Mouse (Mus musculus) left cerebral cortex, postnatal 4 days (tissue): ENCODE data around the gene Kctd2. TPM values are rescaled to one million over a fixed set of nuclear protein-coding genes. Genes with fewer than 3 reads are reported as not detected.
"Not testable (repeated sequence)": the region's sequence is repeated elsewhere in the genome, so short reads cannot be mapped to it uniquely, and the experiment has no call there.

Source experiments
- DNase-seq: peaks from one replicate; pipeline ENCODE4 v3.0.0-alpha.2; 2022
- intact Hi-C: fragments of 180-260 bp; cut with DNase I; formaldehyde crosslinking; loops from one replicate; pipeline ENCODE4 v1.15.1; 2025
- total RNA-seq, 2 experiments: library from RNA; stranded (reverse); gene quantifications; 2 replicates each; pipeline ENCODE4 v1.2.3; 2021

Kctd2 gene
- total RNA-seq, 2 experiments from 2014 or later: 47.7 to 52.9 TPM

DNA sequence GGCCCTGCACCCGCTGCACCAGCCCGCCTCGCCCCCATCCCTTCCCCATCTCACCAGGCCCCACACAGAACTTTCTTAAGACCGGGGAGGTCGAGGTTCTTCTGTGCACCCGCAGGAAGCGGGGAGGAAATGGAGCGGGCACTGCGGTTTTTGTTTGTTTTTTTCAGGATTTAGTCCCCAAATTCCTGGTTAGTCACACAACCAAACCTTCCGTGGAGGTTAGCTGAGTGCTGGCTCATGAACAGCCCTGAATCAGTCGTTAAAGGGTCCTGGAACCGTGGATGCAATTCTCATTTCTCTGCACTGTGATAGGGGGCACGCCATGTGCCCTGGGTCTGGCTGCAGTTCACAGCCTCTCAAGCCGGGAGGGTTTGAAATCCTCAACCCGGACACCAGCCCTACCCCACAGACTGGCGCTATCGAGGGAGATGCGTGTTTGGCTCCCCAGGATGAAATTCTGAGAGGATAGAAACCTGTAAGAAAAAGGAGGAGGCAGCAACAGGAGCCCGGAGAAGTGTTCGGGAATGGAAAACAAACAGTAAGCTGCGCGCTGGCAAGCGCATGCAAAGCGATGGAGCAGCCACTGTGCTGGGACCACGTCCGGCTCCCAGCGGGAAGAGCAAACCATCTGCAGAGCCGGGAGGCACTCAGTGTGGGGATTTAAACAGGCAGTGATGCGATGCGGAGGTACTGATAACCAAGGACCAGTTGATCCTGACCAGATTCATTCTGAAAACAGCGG lies 15.8 kb downstream of the Kctd2 start:
- peak; percentile 52 for DNase-seq

GRCm38 (mm10) chr11:115437571-115438122 lies 17.7 kb downstream of the Kctd2 start:
- intact Hi-C loops: no loop called here
- no peak for DNase-seq

More for the DNA sequence above, 15.8 kb downstream of the Kctd2 start:
- intact Hi-C loops: no loop called here

- intact Hi-C loops: no loop called here
- DNase-seq: no peak
Measured at GRCm38 (mm10) chr11:115439326-115439725, 19.4 kb downstream of the Kctd2 start.

DNA sequence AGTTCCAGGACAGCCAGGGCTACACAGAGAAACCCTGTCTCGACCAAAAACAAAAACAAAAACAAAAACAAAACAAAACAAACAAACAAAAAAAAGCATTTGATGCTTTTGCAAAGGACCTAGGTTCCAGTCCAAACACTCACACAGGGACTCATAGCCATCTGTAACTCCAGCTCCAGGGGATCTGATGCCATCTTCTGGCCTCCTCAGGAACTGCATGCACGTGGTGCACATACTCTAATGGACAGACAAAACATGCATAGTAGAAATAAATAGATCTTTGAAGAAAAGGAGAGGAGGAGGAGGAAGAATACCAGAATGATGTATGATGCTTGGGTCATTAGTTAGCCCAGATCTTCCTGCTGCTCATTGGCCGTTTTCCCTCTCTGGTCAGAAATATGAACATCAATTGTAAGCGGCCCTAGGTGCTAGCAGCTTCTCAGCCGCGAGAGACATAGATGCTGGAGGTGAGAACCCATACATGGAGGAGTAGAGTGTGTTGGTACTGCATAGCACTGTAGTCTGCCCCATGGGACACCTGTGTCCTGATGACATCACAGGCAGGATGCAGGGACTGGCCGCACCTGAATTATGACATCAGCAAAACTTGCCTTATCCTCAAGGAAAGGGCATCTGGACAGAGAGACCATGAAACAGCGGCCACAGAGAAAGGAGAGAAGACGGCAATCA lies 20.1 kb downstream of the Kctd2 start, which contains the start of gene Trim80:
Trim80 (plus strand) TSS at position 640 of the 690 bp plus-strand sequence.
- intact Hi-C loops: no loop called here
- no peak for DNase-seq

- DNase-seq: no peak
- intact Hi-C loops: no loop called here
Measured at GRCm38 (mm10) chr11:115441417-115441816, 21.5 kb downstream of the Kctd2 start.

- intact Hi-C loops: no loop called here
- DNase-seq: no peak
Measured at GRCm38 (mm10) chr11:115446906-115447305, 27.0 kb downstream of the Kctd2 start.

DNA sequence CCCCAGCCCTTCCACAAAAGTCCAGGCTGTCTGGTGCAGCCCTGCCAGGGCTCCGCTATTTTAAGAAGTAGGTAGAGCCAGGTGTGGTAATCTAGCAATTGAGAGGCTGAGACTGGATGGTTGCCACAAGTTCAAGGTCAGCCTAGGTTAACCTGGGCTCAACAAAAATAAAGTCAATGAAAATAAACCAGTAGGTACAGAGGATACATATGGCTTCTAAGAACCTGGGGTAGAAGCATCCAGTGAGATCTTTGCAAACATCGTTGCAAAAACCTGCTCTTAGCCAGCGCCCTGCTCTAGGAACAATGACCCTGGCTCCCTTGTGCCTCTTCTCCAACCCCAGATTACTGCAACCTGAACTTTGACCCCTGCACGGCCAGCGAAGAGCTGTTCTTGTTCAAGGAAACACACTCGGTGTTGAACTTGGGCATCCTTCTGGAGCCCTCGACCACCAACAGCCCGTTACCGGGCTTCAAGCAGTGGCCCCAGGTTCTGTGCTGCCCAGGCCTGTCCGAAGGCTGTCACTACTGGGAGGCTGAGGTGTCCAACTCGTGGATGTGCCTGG lies 27.5 kb downstream of the Kctd2 start:
- intact Hi-C loops: no loop called here
- no peak for DNase-seq

DNA sequence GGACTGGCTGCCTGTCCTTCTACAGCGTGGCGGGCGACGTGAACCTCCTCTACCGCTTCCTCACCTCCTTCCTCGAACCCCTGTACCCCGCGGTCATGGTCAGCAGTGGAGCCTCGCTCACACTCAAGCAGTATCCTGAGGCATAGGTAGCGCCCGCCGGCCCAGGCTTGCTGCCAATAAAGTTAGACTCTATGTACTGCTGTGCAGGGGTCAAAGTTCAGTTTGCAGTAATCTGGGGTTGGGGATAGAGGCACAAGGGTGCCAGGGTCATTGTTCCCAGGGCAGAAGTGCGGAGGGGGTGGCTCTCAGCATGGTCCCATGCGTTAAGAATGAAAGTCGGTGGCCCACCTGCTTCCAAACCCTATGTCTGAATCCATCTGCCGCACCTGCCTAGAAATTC lies 28.1 kb downstream of the Kctd2 start:
- intact Hi-C loops: no loop called here
- DNase-seq: no peak

DNA sequence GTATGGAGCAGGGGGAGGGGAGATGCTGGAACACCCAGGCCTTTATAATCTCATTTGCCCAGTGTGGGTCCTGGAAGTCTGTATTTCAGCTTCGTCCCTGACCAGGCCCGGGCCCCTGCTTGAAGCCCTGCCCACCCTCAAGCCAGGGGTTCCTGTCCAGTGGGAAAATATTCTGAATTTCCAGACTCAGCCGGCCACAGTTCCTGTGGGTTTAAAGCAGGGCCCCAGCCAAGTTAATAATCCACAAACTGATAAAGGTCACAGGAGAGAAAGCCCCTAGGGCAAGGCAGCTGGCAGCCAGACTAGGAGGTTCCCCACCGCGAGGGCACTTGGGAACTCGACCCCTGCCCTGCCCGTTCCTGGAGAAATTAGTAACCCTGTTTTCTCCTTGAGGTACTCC lies 29.1 kb downstream of the Kctd2 start:
- intact Hi-C loops: no loop called here
- no peak for DNase-seq

GRCm38 (mm10) chr11:115450176-115450575 lies 30.2 kb downstream of the Kctd2 start:
- DNase-seq: no peak
- intact Hi-C loops: no loop called here

DNA sequence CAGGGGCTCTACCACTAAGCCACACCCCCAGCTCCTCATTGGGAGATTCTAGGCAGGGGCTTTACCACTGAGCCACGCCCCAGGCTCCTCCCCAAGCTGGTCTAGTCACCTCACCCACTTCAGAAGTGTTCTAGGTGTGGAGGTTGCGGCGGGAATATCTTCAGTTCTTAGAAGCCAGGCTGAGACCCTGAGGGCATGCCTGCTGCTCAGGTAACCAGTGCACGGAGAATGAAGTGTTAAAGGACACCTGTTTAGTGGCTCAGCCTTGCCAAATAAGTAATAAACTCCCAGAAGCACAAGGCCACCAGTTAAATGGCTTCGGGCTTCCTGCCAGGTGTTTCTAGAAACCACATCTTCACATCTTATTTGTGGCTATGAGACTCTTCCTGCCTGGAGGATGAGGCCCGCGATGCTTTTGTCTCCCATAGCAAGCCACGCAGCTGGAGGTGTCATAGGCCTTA lies 31.9 kb downstream of the Kctd2 start:
- DNase-seq: no peak
- intact Hi-C loops: loop anchor here (2.0 kb wide), 1 partner anchor 15 kb away; no protein-coding TSS in a partner anchor

GRCm38 (mm10) chr11:115452281-115452860 lies 32.4 kb downstream of the Kctd2 start:
- intact Hi-C loops: loop anchor here (2.0 kb wide), 1 partner anchor 14 kb away; no protein-coding TSS in a partner anchor
- no peak for DNase-seq

- intact Hi-C loops: loop anchor here (2.0 kb wide), 1 partner anchor 13 kb away; no protein-coding TSS in a partner anchor
- DNase-seq: no peak
Measured at GRCm38 (mm10) chr11:115453306-115453705, 33.4 kb downstream of the Kctd2 start.

DNA sequence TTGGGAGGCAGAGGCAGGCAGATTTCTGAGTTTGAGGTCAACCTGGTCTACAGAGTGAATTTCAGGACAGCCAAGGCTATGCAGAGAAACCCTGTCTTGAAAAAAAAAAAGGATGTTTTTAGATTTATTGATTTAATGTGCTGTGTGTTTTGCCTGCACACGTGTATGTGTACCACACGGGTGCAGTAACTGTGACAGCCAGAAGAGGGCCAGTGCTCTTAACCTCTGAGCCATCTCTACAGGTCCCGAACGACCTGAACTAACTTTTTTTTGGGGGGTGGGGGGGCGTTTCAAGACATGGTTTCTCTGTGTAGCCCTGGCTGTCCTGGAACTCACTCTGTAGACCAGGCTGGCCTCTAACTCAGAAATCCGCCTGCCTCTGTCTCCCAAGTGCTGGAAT lies 34.9 kb downstream of the Kctd2 start:
- intact Hi-C loops, DNase-seq: not testable (repeated sequence)

- DNase-seq: no peak
- intact Hi-C loops: no loop called here
Measured at GRCm38 (mm10) chr11:115455619-115456018, 35.7 kb downstream of the Kctd2 start.

DNA sequence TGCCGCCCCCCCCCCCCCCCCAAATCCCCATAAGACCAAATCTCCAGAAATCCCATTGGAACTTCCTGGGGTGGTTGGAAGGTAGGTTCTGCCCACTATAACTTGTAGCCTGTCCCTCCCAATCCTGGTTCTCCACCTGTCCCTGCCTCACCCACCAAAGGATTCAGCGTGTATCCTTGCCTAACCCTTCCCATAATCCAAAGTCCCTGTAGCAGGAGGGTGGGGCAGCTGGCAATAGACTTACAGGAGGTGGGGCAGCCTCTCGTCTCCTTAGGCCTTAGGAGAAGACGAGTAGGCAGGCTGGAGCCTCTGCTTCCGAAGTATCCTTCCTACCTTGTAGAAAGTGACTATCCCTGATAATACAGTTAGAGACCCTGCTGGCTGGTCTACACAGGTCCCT lies 36.3 kb downstream of the Kctd2 start:
- intact Hi-C loops: no loop called here
- no peak for DNase-seq

GRCm38 (mm10) chr11:115457405-115457804 lies 37.5 kb downstream of the Kctd2 start:
- no peak for DNase-seq
- intact Hi-C loops: no loop called here

DNA sequence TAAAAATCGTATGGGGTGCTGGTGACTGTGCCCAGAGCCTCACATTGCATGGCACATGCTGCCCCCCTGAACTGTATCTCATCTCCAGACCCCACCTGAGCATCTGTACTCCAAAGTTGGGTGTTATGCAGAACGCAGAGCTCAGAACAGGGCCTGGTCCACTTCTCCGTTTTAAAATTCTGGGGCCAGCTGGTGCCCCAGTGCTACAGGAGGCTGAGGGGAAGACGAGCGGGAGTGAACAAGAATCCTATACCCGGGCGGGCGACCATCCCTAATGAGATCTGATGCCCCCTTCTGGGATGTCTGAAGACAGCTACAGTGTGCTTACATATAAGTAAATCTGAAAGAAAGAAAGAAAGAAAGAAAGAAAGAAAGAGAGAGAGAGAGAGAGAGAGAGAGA lies 41.0 kb downstream of the Kctd2 start:
- no peak for DNase-seq
- intact Hi-C loops: no loop called here

GRCm38 (mm10) chr11:115461846-115462242 lies 41.9 kb downstream of the Kctd2 start:
- DNase-seq: no peak

DNA sequence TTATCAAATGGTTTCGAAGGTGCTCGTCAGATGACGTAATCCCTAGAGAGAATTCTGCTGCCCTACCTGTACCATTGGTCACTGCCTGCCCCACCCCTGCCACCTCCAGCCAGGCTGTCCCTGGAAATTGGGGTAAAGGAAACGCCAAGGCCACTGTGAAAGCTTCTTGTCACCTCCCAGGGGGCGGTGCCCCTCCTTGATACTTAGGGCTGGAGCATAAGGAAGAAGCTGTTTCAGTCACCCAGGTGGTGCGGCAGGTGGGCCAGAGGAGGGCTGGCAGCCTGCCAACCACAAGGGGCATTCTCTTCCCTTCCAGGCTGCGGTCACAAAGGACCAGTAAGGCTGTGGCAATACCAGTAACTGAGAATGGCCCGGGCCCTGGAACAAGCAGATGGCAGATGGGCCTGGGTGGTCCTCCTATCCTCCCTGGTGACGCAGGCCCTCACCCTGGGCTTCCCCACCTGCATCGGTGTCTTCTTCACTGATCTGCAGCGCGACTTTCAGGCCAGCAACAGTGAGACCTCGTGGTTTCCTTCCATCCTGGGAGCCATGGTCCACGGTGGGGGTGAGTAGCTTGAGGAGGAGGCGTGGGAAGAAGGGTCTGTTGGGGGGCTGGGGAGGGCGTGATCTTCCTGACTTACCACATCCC lies 42.4 kb downstream of the Kctd2 start, which contains the start of gene Slc16a5:
Slc16a5 (plus strand) TSS at position 232 of the 649 bp plus-strand sequence.
- intact Hi-C loops: no loop called here
- no peak for DNase-seq

More at GRCm38 (mm10) chr11:115461846-115462242, 41.9 kb downstream of the Kctd2 start:
- intact Hi-C loops: no loop called here
